Mouse (Mus musculus): Measurements from ENCODE around the gene Mtmr12.

GRCm38 (mm10) chr15:12311465-12311864 lies 106.6 kb downstream of the Mtmr12 start:
- no peak for TF ChIP-seq CTCF (IDR thresholded peaks at IDR 0.05; ENCODE audit: borderline replicate concordance, insufficient read depth, low read depth, low read length)
- TF ChIP-seq POLR2A (IDR thresholded peaks at IDR 0.05; ENCODE audit: borderline replicate concordance, insufficient read depth, low read length) = no peak
